Mouse (Mus musculus): ENCODE results near the gene Ikzf4.

GRCm38 (mm10) chr10:128588775-128589463, 56.9 kb downstream of the Ikzf4 start:
- TF ChIP-seq CTCF (IDR thresholded peaks at IDR 0.05; ENCODE audit: insufficient read depth, low read length) (no peak), POLR2A (IDR thresholded peaks at IDR 0.05; ENCODE audit: borderline replicate concordance, extremely low read depth, low read depth, low read length) (0 out of 2 replicates have a peak, but pooled peaks have one; percentile 7)
